In the genomic region with DNA sequence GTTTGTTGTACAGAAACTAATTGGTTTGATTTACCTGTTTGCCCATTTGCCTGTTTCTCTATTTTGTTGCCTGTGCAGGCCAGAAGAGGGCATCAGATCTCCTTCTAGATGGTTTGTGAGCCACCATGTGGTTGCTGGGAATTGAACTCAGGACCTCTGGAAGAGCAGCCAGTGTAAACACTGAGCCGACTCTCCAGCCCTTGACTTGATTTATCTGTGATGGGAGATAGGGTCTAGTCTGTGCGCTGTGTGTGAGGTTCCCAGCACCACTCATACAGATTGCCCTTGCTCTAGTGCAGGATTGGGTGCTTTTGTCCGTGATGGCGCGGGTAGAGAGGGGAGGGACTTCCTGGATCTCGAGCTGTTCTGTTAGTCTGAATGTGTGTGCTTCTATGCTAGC, we compare ENCODE assay signal across 12 mouse cellular contexts.
"Had no signal": no experiment of that assay in that cellular context is flagged by ENCODE, and none has a peak within 500 bp of the region (broad histone marks: within the 10 kb centered on the region; RNA-seq: fewer than 3 reads in every experiment).

No protein-coding gene starts in this region.

- H3K4me2 ChIP-seq: liver, embryonic 13.5 days; neural tube, embryonic 13.5 days had no signal

- H3K9me3 ChIP-seq: limb, embryonic 10.5 days; liver, embryonic 13.5 days; midbrain, embryonic 10.5 days; neural tube, embryonic 13.5 days had no signal

- H3K27me3 ChIP-seq: liver, embryonic 13.5 days; neural tube, embryonic 13.5 days had no signal

- H3K27ac ChIP-seq: left cerebral cortex, adult 2 months; limb, embryonic 10.5 days; liver, embryonic 13.5 days; midbrain, embryonic 10.5 days; neural tube, embryonic 13.5 days had no signal

- H3K4me3 ChIP-seq: left cerebral cortex, adult 2 months; limb, embryonic 10.5 days; liver, embryonic 13.5 days; midbrain, embryonic 10.5 days; neural tube, embryonic 13.5 days had no signal

- H3K9ac ChIP-seq: liver, embryonic 13.5 days; neural tube, embryonic 13.5 days had no signal

- DNase-seq: kidney, postnatal 25 days; liver, embryonic 13.5 days; lung, adult 2 months; lung, postnatal 36 days; right cerebral cortex, postnatal 14 days; thymus, postnatal 4 days had no signal

- H3K36me3 ChIP-seq: limb, embryonic 10.5 days; liver, embryonic 13.5 days; neural tube, embryonic 13.5 days had no signal

- ATAC-seq: lung, postnatal 0 days; midbrain, embryonic 16.5 days had no signal
